23 mouse cellular contexts compared by ENCODE assay signal in the genomic region with DNA sequence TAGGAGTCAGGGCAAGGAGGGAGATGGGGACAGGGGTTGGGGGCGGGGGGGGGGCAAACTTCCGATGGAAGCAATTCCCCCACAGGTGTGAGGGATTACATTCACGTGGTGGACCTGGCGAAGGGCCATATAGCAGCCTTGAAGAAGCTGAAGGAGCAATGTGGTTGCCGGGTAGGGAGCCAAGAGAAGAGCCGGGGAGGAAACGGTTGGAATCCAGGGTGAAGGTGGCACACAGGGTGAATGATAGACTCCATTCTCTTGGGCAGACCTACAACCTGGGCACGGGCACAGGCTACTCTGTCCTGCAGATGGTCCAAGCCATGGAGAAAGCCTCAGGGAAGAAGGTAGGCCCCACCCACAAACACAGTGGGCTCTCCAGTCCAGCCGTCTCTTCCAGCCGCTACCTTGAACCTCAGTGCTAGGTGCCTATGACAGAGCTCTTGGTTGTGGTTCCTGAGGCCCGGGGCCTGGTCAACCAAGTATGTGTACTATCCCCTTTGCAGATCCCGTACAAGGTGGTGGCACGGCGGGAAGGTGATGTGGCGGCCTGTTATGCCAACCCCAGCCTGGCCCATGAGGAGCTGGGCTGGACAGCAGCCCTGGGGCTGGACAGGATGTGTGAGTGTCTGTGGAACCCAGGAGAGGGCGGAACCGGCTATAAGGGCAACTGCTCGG.
"Had no signal": no experiment of that assay in that cellular context is flagged by ENCODE, and none has a peak within 500 bp of the region (broad histone marks: within the 10 kb centered on the region; RNA-seq: fewer than 3 reads in every experiment).

No protein-coding gene starts in this region.

- DNase-seq: kidney, adult 8-10 months; kidney, postnatal 10 days; kidney, postnatal 36 days; left cerebral cortex, postnatal 4 days; lung, adult 18-20 months; lung, postnatal 10 days; lung, postnatal 36 days; retina, postnatal 1 day; right cerebral cortex, postnatal 25 days; spleen, adult 18-20 months; thymus, adult 2 months; thymus, postnatal 14 days had no signal

- H3K27me3 ChIP-seq: kidney, embryonic 15.5 days; limb, embryonic 12.5 days; limb, embryonic 15.5 days; lung, embryonic 15.5 days; megakaryocyte, embryonic 14.5 days; neural tube, embryonic 13.5 days; stomach, embryonic 15.5 days had no signal

- H3K9me3 ChIP-seq: kidney, embryonic 15.5 days; limb, embryonic 12.5 days; limb, embryonic 15.5 days; lung, embryonic 15.5 days; megakaryocyte, embryonic 14.5 days; midbrain, embryonic 10.5 days; midbrain, embryonic 13.5 days; neural tube, embryonic 13.5 days; stomach, embryonic 15.5 days had no signal

- H3K27ac ChIP-seq: limb, embryonic 12.5 days; limb, embryonic 15.5 days; liver, embryonic 14.5 days; lung, embryonic 15.5 days; midbrain, embryonic 10.5 days; midbrain, embryonic 13.5 days; neural tube, embryonic 13.5 days; stomach, embryonic 15.5 days had no signal

- H3K4me3 ChIP-seq: kidney, embryonic 15.5 days; limb, embryonic 12.5 days; limb, embryonic 15.5 days; lung, embryonic 15.5 days; megakaryocyte, embryonic 14.5 days; midbrain, embryonic 13.5 days; myocyte; neural tube, embryonic 13.5 days; stomach, embryonic 15.5 days had no signal
